Mouse (Mus musculus) brain, adult 2 months (tissue): ENCODE measurements at regions not wholly inside any gene's neighbourhood (a gene's known extent, or its start where the extent isn't known, plus 50 kb on each side); places are given as distances from the start of the nearest gene placed in this dataset.

Experiments used
- DNase-seq: peaks from one replicate; pipeline ENCODE4 v3.0.0; 2011; ENCODE audit warnings: low read depth, low spot score

DNA sequence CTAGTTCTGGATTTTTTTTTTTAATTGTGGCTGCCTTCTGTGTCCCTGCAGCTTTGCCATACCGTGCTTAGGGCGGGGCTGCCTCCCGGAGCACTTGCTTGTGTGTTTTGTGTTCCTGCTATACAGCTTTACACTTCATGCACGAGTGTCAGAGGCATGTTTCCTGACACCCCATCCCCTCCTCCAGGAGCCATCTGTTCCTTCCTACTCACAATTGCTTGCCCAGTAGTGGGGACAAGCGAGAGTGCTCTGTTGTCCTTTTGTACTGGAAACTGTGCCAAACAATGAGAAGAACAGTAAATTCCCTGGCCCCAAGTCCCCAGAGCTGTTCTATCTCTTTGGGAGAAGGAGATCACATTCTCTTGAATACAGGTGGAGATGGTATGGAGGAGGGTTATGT lies 53.5 kb downstream of the Csf2 start:
- DNase-seq = peak; percentile 94

- peak; percentile 7 for DNase-seq
Observed at GRCm38 (mm10) chr11:54194733-54195132, 54.7 kb downstream of the Csf2 start.

DNA sequence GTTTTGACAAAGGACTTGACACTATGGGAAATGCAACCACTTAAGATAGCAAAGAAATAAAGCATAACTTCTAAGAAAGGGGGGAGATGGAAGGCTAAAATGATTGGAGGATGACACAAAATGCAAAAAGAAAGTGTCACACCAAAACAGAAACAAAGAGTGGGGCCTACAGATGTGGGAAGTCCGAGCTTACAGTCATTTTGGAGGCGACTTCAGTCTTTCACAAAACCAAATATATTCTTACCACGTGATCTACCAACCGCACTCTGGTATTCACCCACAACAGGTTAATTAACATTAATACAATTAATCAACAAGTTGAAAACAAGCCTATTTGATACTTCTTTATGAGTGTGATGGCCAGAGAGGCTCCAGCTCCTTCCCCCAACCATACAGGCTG lies 57.2 kb downstream of the Csf2 start:
- no peak for DNase-seq

DNA sequence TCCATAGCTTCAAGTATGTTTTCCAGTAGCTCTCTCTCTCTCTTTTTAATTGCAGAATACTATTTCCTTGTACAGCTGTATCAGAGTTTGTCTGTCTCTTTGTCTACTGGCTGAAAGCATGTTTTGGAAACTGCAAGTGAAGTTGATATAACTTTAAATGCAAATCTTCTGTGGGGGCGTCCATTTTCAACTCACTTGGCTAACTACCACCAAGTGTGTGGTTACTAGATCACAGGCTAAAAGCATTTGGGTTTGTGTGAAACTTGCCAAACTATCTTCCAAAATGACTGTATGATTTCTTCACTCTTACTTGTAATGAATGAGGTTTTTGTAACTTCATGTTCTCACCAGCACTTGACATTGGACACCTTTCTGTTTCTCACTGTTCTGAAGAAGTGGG lies 61.6 kb downstream of the Csf2 start:
- peak; percentile 17 for DNase-seq

DNA sequence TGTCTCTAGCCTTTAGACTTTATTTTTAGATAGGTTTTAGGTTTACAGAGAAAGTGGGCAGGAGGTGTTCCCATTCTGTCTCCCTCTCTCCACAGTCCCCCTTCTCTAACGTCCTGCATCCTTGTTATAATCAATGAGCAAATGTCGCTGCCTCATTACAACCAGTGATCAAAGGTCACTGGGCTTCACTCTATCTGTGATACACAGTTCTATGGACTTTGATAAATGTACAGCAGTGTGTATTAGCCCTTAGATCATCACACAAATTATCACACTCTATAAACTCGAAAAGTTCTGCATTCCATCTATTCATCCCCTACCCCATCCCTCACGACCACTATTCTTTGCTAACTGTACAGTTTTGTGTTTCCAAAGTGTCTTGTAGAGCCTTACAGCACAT lies 62.1 kb downstream of the Csf2 start:
- DNase-seq = no peak

GRCm38 (mm10) chr11:54185710-54186325 lies 63.6 kb downstream of the Csf2 start:
- no peak for DNase-seq

- DNase-seq = no peak
Observed at GRCm38 (mm10) chr11:54181696-54182323, 67.7 kb downstream of the Csf2 start.
